Mouse (Mus musculus) myocyte (in vitro differentiated cells): Measurements from ENCODE around the gene Hectd4.

Experiments
- E2F4 ChIP-seq: IDR thresholded peaks from one replicate; pipeline ENCODE4 v1.6.1; 2011; ENCODE audit warnings: mild to moderate bottlenecking, control low read depth, moderate library complexity; ENCODE audit not compliant: insufficient read depth
- MAX ChIP-seq: IDR thresholded peaks from one replicate; pipeline ENCODE4 v1.6.1; 2011; ENCODE audit warnings: low read depth, mild to moderate bottlenecking, control low read depth
- MYOG ChIP-seq, 3 experiments: IDR thresholded peaks; one replicate each; pipeline ENCODE4 v1.6.1; 2011; ENCODE audit warnings: control low read depth in 2 of 3, low read depth in 2 of 3, mild to moderate bottlenecking in 2 of 3; ENCODE audit not compliant: insufficient read length in 2 of 3, control insufficient read depth in 1 of 3, insufficient read depth in 1 of 3
- POLR2A ChIP-seq: IDR thresholded peaks from one replicate; pipeline ENCODE4 v1.6.1; 2011; ENCODE audit warnings: low read depth, mild to moderate bottlenecking, control low read depth, moderate library complexity; ENCODE audit not compliant: insufficient read length
- POLR2AphosphoS2 ChIP-seq: IDR thresholded peaks from one replicate; pipeline ENCODE4 v1.6.1; 2011; ENCODE audit warnings: low read depth, control low read depth; ENCODE audit not compliant: insufficient read length
- TCF12 ChIP-seq: IDR thresholded peaks from one replicate; pipeline ENCODE4 v1.6.1; 2011; ENCODE audit warnings: mild to moderate bottlenecking, control low read depth; ENCODE audit not compliant: poor library complexity, insufficient read depth, severe bottlenecking

DNA sequence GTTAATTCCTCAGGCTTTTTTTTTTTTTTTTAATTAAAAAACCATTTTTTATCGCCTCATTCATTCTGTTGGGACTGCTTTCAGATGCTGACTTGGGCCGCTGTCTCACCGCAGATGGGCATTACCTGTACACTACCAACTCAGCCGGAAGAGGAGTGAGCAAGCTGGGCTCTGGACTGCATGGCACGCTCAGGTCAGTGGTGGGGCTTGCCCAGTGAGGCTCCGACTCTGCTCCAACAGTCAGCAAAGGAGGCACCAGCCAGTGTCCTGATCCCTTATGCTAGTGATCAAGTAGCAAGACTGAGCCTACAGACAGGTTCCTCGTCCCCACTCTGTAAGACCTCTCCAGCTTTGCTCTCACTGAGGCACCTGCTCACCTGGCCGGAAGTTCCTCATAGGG is 42.4 kb downstream of the Hectd4 start:
- TF ChIP-seq POLR2A, result no peak
- no peak for TF ChIP-seq TCF12
- TF ChIP-seq MYOG (IDR thresholded peaks at IDR 0.05; ENCODE audit: control insufficient read depth in 1 of 3, insufficient read depth in 1 of 3, insufficient read length in 2 of 3, low read depth in 2 of 3), result no peak
- TF ChIP-seq E2F4, result no peak
- no peak for TF ChIP-seq POLR2AphosphoS2
- TF ChIP-seq MAX, result no peak
